Mouse (Mus musculus) embryonic facial prominence, embryonic 12.5 days (tissue): ENCODE measurements around the gene Inf2. TPM values are rescaled to one million over a fixed set of nuclear protein-coding genes. Genes with fewer than 3 reads are reported as not detected.

Experiments used
- ATAC-seq: fragments of 200-750 bp; cut with Nextera tagmentation; 2 replicates; pipeline ENCODE4 v1.8.0; 2017; ENCODE audit not compliant: insufficient number of reproducible peaks, insufficient read depth, low FRiP score, low TSS enrichment
- H3K27ac ChIP-seq: fragments of 300-500 bp; sonication (generic); 2 replicates; pipeline ENCODE4 v1.5.1; 2016; ENCODE audit warnings: mild to moderate bottlenecking
- H3K27me3 ChIP-seq: fragments of 300-500 bp; sonication (generic); 2 replicates; pipeline ENCODE4 v1.6.1; 2016; ENCODE audit warnings: mild to moderate bottlenecking, moderate library complexity
- H3K36me3 ChIP-seq: fragments of 300-500 bp; sonication (generic); 2 replicates; pipeline ENCODE4 v1.6.1; 2016; ENCODE audit warnings: mild to moderate bottlenecking
- H3K4me1 ChIP-seq: fragments of 300-500 bp; sonication (generic); 2 replicates; pipeline ENCODE4 v1.6.1; 2016
- H3K4me2 ChIP-seq: fragments of 300-500 bp; sonication (generic); replicated peaks from 2 replicates; pipeline ENCODE4 v1.6.1; 2016; ENCODE audit warnings: mild to moderate bottlenecking, moderate library complexity
- H3K4me3 ChIP-seq: fragments of 300-500 bp; sonication (generic); 2 replicates; pipeline ENCODE4 v1.5.1; 2016; ENCODE audit warnings: mild to moderate bottlenecking
- H3K9ac ChIP-seq: fragments of 300-500 bp; sonication (generic); 2 replicates; pipeline ENCODE4 v1.6.1; 2016; ENCODE audit warnings: mild to moderate bottlenecking, moderate library complexity
- H3K9me3 ChIP-seq: fragments of 300-500 bp; sonication (generic); 2 replicates; pipeline ENCODE4 v1.6.1; 2016; ENCODE audit warnings: mild to moderate bottlenecking, moderate library complexity
- WGBS: fragments of 180-500 bp; shearing (Covaris S2); methylation state at CpG from one replicate; pipeline ENCODE4 v1.1.7; 2016; 5-methylcytosine and 5-hydroxymethylcytosine counted together
- polyA plus RNA-seq: library from polyadenylated mRNA; unstranded; fragments of >200 nt; fragmentation: Nextera tagmentation; extraction: Ambion mirVana; gene quantifications from 2 replicates; pipeline ENCODE4 v1.2.1, GENCODE M21; 2016

Inf2 gene
- polyA plus RNA-seq, 1 experiment from 2014 or later, result 3.1 TPM

DNA sequence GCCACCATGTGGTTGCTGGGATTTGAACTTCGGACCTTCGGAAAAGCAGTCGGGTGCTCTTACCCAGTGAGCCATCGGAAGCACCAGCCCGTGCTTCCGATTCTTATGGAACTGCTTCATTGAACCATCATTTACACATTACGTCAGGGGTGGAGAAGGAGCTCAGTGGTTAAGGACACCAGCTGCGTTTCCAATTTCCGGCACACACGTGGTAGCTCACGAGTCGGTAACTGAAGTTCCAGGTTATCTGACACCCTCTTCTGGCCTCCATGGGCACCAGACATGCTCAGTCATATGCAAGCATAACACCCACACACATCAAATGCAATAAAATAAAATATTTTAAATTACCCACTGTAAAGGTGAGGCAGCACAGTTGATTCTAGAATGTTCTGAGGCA is 41.4 kb downstream of the Inf2 start:
- H3K4me1 ChIP-seq, result peaks cover 18% of the 10 kb centered on the region
- no peaks in the 10 kb centered on the region for H3K9me3 ChIP-seq
- H3K27ac ChIP-seq, result no peak overlapping the region
- H3K4me2 ChIP-seq, result no peak overlapping the region
- WGBS, result 87% methylated on average over 12 of the region's 12 CpGs
- ATAC-seq, result no peak
- H3K9ac ChIP-seq, result no peak overlapping the region
- H3K36me3 ChIP-seq, result no peaks in the 10 kb centered on the region
- no peaks in the 10 kb centered on the region for H3K27me3 ChIP-seq
- H3K4me3 ChIP-seq, result no peak overlapping the region

DNA sequence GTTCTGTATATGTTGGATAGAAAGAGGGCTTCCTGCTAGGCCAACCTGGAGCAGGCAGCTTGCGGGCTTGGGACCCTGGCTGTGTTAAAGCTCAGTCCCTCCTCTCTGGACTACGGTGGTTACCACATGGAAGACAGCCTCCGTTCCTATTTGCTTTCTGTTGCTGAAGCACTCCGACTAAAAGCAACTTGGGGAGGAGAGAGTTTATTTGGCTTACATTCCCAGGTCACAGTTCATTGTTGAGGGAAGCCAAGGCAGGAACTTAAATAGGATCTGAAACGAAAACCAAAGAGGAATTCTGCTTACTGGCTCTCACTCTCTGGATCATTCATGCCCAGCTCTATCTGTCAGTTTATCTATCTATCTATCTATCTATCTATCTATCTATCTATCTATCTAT is 42.2 kb downstream of the Inf2 start:
- Histone ChIP-seq H3K27ac (no peak overlapping the region), H3K27me3 (no peaks in the 10 kb centered on the region), H3K9me3 (no peaks in the 10 kb centered on the region), H3K36me3 (no peaks in the 10 kb centered on the region), H3K4me1 (peaks cover 18% of the 10 kb centered on the region), H3K4me2 (no peak overlapping the region), H3K4me3 (no peak overlapping the region), H3K9ac (no peak overlapping the region)
- no peak for ATAC-seq
- WGBS, result 76% methylated on average over 5 of the region's 5 CpGs

DNA sequence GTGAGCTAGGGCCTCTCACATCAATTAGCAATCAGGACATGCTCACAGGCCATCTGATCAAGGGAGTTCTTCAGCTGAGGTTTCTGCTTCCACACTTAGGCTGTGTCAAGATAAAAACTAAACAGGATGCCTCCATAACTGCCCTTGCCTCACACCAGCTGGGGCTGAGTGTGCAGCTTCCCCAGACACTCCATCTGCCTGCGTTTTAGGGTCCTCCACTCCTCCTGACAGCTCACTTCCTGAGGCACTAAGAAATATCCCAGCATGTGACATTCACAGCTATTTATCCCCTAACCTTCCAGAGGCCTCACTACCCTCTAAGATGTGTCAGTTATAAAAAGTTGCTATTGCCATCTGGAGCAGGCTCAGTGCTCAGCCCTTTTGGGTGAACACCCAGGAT is 42.9 kb downstream of the Inf2 start:
- no peak overlapping the region for H3K9ac ChIP-seq

DNA sequence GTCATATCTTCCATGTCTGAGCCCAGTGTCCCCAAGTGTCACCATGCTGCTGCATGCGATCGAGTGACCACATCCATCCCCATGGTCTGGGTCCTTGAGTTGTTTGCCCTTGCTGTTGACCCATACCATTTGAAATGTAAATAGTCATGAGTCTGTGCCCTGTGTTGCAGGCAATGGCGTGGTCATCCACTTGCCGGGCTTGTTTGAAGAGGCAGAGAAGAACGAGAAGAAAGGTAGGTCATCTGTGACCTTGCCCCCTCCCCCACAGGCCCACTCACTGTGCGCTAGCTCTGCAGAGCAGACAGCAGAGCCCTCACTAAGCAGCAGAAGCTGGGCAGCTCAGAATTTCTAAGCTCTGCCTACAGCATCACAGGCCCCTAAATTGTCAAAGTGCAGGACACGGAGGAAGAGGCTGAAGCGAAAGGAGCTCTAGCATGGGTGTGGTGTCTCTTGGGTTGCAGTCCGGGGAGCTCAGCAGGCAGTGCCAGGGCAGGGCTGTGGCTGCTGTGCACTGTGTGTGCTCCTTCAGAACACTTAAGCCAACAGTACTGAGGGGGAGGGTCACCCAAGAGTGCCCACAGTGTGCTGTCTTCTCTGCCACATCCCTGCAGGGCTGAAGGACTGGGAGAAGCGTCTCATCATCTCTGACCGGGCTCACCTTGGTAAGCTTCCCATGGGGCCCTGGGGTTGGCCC is 43.6 kb downstream of the Inf2 start:
- H3K4me2 ChIP-seq, result no peak overlapping the region
- H3K4me3 ChIP-seq, result no peak overlapping the region
- no peak overlapping the region for H3K9ac ChIP-seq
- ATAC-seq, result no peak
- H3K27me3 ChIP-seq, result 0 out of 2 replicates have a peak, but pooled peaks cover 4% of the 10 kb centered on the region
- H3K36me3 ChIP-seq, result no peaks in the 10 kb centered on the region
- H3K27ac ChIP-seq, result no peak overlapping the region
- H3K9me3 ChIP-seq, result no peaks in the 10 kb centered on the region
- WGBS, result 71% methylated on average over 11 of the region's 11 CpGs
- H3K4me1 ChIP-seq, result peaks cover 18% of the 10 kb centered on the region

More for the DNA sequence above, 42.9 kb downstream of the Inf2 start:
- no peak for ATAC-seq
- Histone ChIP-seq H3K36me3 (no peaks in the 10 kb centered on the region), H3K4me2 (no peak overlapping the region), H3K4me1 (peaks cover 18% of the 10 kb centered on the region), H3K27me3 (0 out of 2 replicates have a peak, but pooled peaks cover 4% of the 10 kb centered on the region), H3K9me3 (no peaks in the 10 kb centered on the region), H3K27ac (no peak overlapping the region), H3K4me3 (no peak overlapping the region)
- 46% methylated on average over 1 of the region's 1 CpGs for WGBS

DNA sequence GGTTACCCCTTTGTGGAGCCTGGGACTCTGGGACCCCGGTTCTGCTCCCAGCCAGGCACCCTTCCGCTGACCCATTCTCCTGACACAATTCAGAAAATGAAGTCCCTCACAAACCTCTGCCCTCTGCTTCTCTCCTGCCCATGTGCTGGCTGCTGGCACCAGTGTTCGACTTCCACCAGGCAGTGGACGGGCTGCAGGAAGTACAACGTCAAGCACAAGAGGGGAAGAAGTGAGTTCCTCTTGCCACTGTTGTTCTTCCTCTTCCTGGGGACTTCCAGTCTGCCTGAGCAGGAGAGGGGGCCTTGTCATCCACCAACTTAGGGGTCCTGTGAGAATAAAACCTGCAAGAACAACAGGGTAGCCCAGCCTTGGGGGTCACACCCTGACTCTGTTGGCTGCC is 44.3 kb downstream of the Inf2 start:
- H3K4me3 ChIP-seq, result no peak overlapping the region
- ATAC-seq, result no peak
- WGBS, result 77% methylated on average over 5 of the region's 5 CpGs
- no peaks in the 10 kb centered on the region for H3K9me3 ChIP-seq
- no peaks in the 10 kb centered on the region for H3K36me3 ChIP-seq
- H3K9ac ChIP-seq, result no peak overlapping the region
- H3K27ac ChIP-seq, result no peak overlapping the region
- peaks cover 18% of the 10 kb centered on the region for H3K4me1 ChIP-seq
- H3K4me2 ChIP-seq, result no peak overlapping the region
- 0 out of 2 replicates have a peak, but pooled peaks cover 4% of the 10 kb centered on the region for H3K27me3 ChIP-seq

DNA sequence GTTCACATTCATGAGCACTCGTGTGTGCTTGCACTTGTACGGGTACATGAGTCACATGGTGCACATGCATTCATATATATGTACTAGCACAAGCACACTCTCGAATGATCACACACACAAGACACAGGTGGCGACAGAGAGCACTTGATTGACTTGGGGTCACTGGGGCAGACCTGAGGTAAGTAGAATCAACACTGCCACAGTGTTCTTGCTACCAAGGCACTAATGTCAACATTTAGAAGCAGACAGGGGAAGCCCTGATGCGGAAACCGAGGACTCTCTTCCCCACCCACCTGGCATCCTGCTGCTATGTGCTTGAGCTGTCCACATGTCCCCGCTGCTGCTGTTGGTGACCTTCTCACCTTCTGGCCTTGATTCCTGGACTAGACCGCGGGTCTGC is 45.1 kb downstream of the Inf2 start:
- Histone ChIP-seq H3K9me3 (no peaks in the 10 kb centered on the region), H3K36me3 (no peaks in the 10 kb centered on the region), H3K4me3 (no peak overlapping the region), H3K27me3 (0 out of 2 replicates have a peak, but pooled peaks cover 4% of the 10 kb centered on the region), H3K27ac (no peak overlapping the region), H3K4me1 (peaks cover 11% of the 10 kb centered on the region), H3K9ac (no peak overlapping the region), H3K4me2 (no peak overlapping the region)
- 62% methylated on average over 9 of the region's 9 CpGs for WGBS
- no peak for ATAC-seq

DNA sequence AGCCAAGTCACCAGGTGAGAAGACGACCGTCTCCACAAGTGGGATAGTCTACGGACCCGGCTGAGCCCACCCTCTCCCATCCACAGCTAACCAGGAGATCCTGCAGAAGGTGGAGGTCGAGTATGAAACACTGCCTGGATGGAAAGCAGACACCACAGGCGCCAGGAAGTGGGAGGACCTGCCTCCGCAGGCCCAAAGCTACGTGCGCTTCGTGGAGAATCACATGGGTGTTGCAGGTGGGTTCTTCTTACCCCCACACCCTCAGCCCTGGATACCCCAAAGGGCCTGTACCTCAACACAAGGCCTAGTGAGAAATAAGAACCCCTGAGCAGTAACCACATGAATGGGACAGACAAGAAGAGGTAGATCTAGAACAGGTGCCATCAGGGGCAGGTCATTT is 50.9 kb downstream of the Inf2 start:
- H3K9ac ChIP-seq, result no peak overlapping the region

DNA sequence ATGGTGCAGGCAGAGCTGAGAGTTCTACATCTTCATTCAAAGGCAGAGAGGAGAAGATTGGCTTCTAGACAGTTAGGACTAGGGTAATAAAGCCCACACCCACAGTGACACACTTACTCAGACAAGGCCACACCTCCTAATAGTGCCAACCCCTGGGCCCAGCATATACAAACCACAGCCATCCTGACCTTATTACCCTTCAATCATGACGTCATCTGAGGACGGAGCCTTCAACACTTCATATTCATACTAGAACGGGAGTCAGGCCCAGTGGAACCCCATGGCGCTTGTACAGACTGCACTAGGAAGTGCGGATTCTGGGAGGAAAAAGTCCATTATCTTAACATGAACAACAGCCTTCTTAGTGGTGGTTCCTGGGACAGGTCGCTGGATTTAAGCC is 54.5 kb downstream of the Inf2 start:
- Histone ChIP-seq H3K4me1 (peaks cover 14% of the 10 kb centered on the region), H3K9ac (no peak overlapping the region), H3K27me3 (no peaks in the 10 kb centered on the region), H3K36me3 (peaks cover 5% of the 10 kb centered on the region), H3K9me3 (no peaks in the 10 kb centered on the region), H3K4me2 (no peak overlapping the region), H3K4me3 (no peak overlapping the region), H3K27ac (no peak overlapping the region)
- 95% methylated on average over 6 of the region's 6 CpGs for WGBS
- ATAC-seq, result no peak

More for the DNA sequence above, 50.9 kb downstream of the Inf2 start:
- no peak for ATAC-seq
- H3K27ac ChIP-seq, result no peak overlapping the region
- 0 out of 2 replicates have a peak, but pooled peaks cover 4% of the 10 kb centered on the region for H3K27me3 ChIP-seq
- no peak overlapping the region for H3K4me2 ChIP-seq
- no peaks in the 10 kb centered on the region for H3K4me1 ChIP-seq
- no peaks in the 10 kb centered on the region for H3K36me3 ChIP-seq
- no peak overlapping the region for H3K4me3 ChIP-seq
- WGBS, result 84% methylated on average over 10 of the region's 10 CpGs
- H3K9me3 ChIP-seq, result no peaks in the 10 kb centered on the region

DNA sequence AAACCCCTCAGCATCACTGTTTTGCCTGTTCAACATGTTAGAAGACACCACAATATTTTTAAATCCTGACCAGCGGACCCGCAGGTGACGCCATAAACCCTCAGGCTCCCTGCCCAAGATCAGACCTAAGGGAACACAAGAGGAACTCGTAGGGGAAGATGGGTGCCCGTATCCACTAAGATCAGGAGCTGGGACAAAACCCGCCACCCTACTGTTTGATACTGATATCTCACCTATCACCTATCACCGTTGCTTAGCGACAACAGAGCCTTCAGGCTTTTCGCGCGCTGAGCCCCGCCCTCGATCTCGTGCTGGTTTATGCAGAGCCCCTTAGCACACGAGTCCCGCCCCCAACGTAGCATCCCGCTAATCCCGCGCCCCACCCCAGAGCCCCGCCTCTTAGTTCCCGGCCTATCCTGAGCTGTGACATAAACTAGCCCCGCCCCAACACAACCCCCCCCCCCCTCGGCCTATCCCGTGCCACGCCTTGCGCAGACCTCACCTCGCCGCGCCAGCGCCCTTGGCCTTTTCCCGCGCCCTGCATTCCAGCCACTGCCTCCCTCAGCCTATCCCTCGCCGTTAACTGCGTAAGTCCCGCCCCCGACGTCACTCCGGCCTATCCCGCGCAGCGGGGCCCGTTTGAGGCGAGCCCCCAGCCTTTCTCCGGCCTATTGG is 55.7 kb downstream of the Inf2 start, which contains the start of gene Siva1:
Gene Siva1 (plus strand): TSS at position 500 of the 675 bp plus-strand sequence.
- H3K4me3 ChIP-seq, result peak within 1 kb of the TSS; percentile 69
- peak within 1 kb of the TSS; percentile 77 for H3K9ac ChIP-seq
- peak within 1 kb of the TSS; percentile 92 for H3K4me2 ChIP-seq
- H3K27ac ChIP-seq, result peak within 1 kb of the TSS; percentile 90
- peak; percentile 98 for ATAC-seq
- WGBS, result 3% methylated on average over 39 of the region's 46 CpGs
- no peaks in the 10 kb centered on the region for H3K27me3 ChIP-seq
- H3K36me3 ChIP-seq, result peaks cover 17% of the 10 kb centered on the region
- peaks cover 14% of the 10 kb centered on the region for H3K4me1 ChIP-seq
- no peaks in the 10 kb centered on the region for H3K9me3 ChIP-seq

DNA sequence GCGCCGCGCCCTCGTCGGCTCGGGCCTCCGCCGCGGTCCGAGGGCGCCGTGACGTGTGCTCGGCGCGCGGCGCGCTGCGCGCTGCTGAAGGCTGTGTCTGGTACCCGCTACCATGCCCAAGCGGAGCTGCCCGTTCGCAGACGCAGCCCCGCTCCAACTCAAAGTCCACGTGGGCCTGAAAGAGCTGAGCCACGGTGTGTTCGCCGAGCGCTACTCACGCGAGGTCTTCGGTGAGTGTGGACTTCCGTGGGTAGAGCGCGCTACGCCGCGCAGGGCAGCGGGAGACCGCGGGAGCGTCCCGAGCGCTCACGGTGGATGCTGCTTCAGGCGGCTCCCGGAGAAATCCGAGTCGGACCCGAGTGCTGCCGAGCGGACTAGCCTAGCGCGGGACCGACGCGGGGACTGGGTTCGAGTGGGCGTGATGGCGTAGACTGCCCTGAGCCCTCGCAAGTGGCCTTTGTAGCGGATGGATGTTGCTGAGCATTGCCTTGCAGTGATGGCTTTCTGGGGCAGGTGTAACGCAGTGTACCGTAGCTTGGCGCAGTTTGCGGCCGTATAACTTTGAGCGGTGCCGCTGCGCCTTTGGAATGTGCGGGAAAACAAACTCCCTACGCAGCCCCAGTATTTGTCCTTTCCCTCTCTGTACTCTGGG is 56.4 kb downstream of the Inf2 start:
- Histone ChIP-seq H3K9me3 (no peaks in the 10 kb centered on the region), H3K4me1 (peaks cover 14% of the 10 kb centered on the region), H3K27ac (peak overlapping the region; percentile 90), H3K27me3 (no peaks in the 10 kb centered on the region), H3K9ac (peak overlapping the region; percentile 77), H3K4me2 (peak overlapping the region; percentile 92), H3K36me3 (peaks cover 23% of the 10 kb centered on the region), H3K4me3 (peak overlapping the region; percentile 69)
- WGBS, result under 1% methylated on average over 74 of the region's 75 CpGs
- ATAC-seq, result peak; percentile 16; the same call in 1 of the 2 replicates

DNA sequence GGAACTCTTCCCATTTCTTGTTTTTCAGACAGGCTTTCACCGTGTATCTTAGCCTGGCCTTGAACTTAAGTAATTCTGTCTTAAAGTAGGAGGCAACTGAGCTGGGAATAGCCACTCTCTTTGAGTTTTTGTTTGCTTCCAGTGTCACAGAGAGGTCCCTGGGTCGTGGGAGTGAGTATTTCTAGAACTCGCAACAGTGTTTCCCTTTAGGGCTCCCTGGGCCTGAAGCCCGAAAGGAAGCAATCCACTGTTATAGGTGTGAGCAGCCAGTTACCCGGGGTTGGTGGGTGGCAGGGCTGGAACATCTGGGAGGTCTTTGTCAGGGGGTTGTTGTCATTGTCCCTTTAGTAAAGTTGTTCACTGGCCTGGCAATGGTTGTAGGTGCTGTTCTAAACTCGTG is 57.6 kb downstream of the Inf2 start:
- Histone ChIP-seq H3K9me3 (no peaks in the 10 kb centered on the region), H3K4me2 (peak overlapping the region; percentile 92), H3K4me1 (peaks cover 14% of the 10 kb centered on the region), H3K4me3 (peak overlapping the region; percentile 69), H3K27me3 (no peaks in the 10 kb centered on the region), H3K9ac (peak overlapping the region; percentile 77), H3K36me3 (peaks cover 33% of the 10 kb centered on the region), H3K27ac (no peak overlapping the region)
- ATAC-seq, result no peak
- WGBS, result 62% methylated on average over 6 of the region's 6 CpGs
